Mouse (Mus musculus): Measurements from ENCODE around the gene Emid1. TPM values are rescaled to one million over a fixed set of nuclear protein-coding genes. Genes with fewer than 3 reads are reported as not detected.

Gene Emid1
- polyA plus RNA-seq, 1 experiment from 2014 or later: 48.7 TPM

DNA sequence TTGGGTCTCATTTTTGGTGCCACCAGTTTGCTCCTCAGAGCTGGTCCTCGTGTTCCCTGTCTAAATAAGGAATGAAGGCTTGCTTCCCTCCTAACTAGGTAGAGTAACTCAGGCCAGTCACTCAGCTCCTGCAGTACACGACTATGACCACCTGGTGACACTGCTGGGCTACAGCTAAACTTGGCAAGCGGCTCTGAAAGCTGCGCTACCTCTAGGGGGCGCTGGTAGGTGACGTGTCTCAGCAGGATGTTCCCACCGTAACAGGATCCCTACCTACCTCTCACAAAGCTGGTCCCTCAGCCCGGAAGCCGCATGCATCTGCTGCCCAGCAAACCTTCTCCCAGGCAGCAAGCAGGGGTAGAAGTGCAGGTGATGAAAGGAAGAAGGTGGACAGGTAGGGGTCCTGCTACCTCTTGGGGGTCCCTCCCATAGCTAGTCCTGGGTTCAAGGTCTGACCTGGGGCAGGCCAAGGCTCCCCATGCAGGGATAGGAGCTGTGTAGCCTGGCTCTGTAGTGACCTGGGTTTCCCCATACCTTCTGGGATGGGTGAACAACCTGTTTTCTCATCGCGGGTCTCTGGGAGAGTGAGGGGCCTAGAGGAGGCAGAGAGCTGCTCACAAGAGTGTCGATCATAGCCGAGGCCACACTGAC lies 37.0 kb downstream of the Emid1 start:
- Histone ChIP-seq H3K4me1 (replicated peaks; ENCODE audit: control insufficient read depth, insufficient read depth) (no peaks in the 10 kb centered on the region), H3K4me3 (ENCODE audit: low read depth, low read length) (no peak overlapping the region), H3K9me3 (ENCODE audit: control insufficient read depth, low read length) (no peaks in the 10 kb centered on the region), H3K36me3 (ENCODE audit: control insufficient read depth, insufficient read depth, low read length) (no peaks in the 10 kb centered on the region), H3K27ac (replicated peaks) (no peak overlapping the region), H3K9ac (ENCODE audit: low read length) (no peak overlapping the region), H3K27me3 (ENCODE audit: control insufficient read depth, insufficient read depth, low read length) (no peaks in the 10 kb centered on the region), H3K4me2 (replicated peaks; ENCODE audit: low read depth) (no peak overlapping the region)
- peak; percentile 92 for DNase-seq (ENCODE audit: low spot score)
- peak; percentile 80 for ATAC-seq (ENCODE audit: low FRiP score, low TSS enrichment)
- 27% methylated on average over 13 of the region's 13 CpGs for WGBS
- TF ChIP-seq EP300 (optimal IDR thresholded peaks at IDR 0.05) (no peak), CTCF (IDR thresholded peaks at IDR 0.05; ENCODE audit: low read depth) (peak; percentile 100)

DNA sequence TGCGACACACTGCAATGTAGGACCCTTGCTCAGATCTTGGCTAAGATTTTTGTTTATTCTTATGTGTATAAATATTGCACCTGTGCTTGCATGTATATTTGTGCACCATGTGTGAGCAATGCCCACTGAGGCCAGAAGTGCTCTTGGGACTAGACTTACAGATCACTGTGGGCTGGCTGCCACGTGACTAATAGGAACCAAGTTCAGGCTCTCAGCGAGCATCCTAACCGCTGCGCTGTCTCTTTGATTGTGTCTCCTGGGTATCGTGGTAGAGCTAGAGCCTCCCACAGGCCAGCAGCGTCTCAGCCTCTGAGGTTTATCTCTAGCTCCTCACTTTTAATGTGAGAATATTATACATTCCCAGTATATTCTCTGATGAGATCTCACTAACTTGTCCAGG lies 38.4 kb downstream of the Emid1 start:
- H3K9ac ChIP-seq (ENCODE audit: low read length): no peak overlapping the region

DNA sequence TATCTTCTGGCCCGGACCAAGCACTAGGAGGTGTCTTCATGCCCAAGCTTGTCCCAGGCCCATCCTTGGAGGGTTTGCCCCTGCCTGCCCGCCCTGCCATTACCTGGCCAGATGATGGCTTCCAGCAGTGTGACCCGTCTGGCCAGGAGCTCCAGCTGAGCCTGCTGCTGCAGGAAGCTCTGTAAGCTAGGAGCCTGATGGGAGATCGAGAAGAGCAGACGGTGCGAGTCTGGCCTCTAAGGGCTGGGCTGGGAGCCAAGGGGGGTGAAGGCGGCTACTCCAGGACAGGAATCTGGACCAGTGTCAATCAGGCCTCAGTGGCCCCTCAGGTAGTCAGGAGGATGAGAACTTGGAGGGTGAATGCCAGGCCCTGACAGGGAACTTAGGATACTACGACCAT lies 42.6 kb downstream of the Emid1 start:
- TF ChIP-seq EP300 (optimal IDR thresholded peaks at IDR 0.05) (no peak), CTCF (IDR thresholded peaks at IDR 0.05; ENCODE audit: low read depth) (no peak)
- Histone ChIP-seq H3K9ac (ENCODE audit: low read length) (no peak overlapping the region), H3K4me3 (ENCODE audit: low read depth, low read length) (no peak overlapping the region), H3K4me2 (replicated peaks; ENCODE audit: low read depth) (no peak overlapping the region), H3K4me1 (replicated peaks; ENCODE audit: control insufficient read depth, insufficient read depth) (no peaks in the 10 kb centered on the region), H3K36me3 (ENCODE audit: control insufficient read depth, insufficient read depth, low read length) (no peaks in the 10 kb centered on the region), H3K27me3 (ENCODE audit: control insufficient read depth, insufficient read depth, low read length) (no peaks in the 10 kb centered on the region), H3K27ac (replicated peaks) (no peak overlapping the region), H3K9me3 (ENCODE audit: control insufficient read depth, low read length) (no peaks in the 10 kb centered on the region)
- no peak for ATAC-seq (ENCODE audit: low FRiP score, low TSS enrichment)
- WGBS: 69% methylated on average over 8 of the region's 8 CpGs
- DNase-seq (ENCODE audit: low spot score): no peak

More for the DNA sequence above, 38.4 kb downstream of the Emid1 start:
- no peaks in the 10 kb centered on the region for H3K4me1 ChIP-seq (replicated peaks; ENCODE audit: control insufficient read depth, insufficient read depth)
- no peak for TF ChIP-seq EP300 (optimal IDR thresholded peaks at IDR 0.05)
- no peak for TF ChIP-seq CTCF (IDR thresholded peaks at IDR 0.05; ENCODE audit: low read depth)
- DNase-seq (ENCODE audit: low spot score): peak; percentile 9
- no peaks in the 10 kb centered on the region for H3K27me3 ChIP-seq (ENCODE audit: control insufficient read depth, insufficient read depth, low read length)
- H3K36me3 ChIP-seq (ENCODE audit: control insufficient read depth, insufficient read depth, low read length): no peaks in the 10 kb centered on the region
- H3K9me3 ChIP-seq (ENCODE audit: control insufficient read depth, low read length): no peaks in the 10 kb centered on the region
- no peak overlapping the region for H3K4me3 ChIP-seq (ENCODE audit: low read depth, low read length)
- WGBS: 85% methylated on average over 7 of the region's 7 CpGs
- no peak overlapping the region for H3K4me2 ChIP-seq (replicated peaks; ENCODE audit: low read depth)
- H3K27ac ChIP-seq (replicated peaks): no peak overlapping the region
- ATAC-seq (ENCODE audit: low FRiP score, low TSS enrichment): no peak

DNA sequence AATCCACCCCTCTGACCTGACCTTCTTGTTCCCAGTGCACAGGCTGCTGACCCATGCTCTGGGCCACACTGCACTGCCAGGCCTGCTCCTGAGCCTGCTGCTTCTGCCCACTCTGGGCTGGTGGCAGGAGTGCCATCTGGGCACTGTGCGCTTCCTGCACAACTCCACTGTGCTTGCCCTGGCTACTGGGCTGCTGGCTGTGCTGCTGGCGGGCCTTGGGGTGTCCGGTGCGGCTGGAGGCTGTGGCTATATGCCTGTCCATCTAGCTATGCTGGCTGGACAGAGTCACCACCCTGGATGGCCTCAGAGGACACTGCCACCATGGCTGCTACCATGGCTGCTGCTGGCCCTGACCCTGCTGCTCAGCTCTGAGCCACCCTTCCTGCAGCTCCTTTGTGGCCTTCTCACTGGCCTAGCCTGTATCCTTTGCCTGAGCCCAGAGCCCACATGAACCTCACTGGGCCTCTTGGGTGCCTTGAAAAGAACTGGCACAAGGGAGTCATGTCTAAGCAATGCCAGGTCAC lies 48.0 kb downstream of the Emid1 start:
- H3K4me3 ChIP-seq (ENCODE audit: low read depth, low read length): no peak overlapping the region
- H3K27ac ChIP-seq (replicated peaks): 0 out of 2 replicates have a peak overlapping the region, but pooled peaks have one; percentile 18
- no peak for ATAC-seq (ENCODE audit: low FRiP score, low TSS enrichment)
- WGBS: 94% methylated on average over 4 of the region's 4 CpGs
- H3K36me3 ChIP-seq (ENCODE audit: control insufficient read depth, insufficient read depth, low read length): no peaks in the 10 kb centered on the region
- no peak for DNase-seq (ENCODE audit: low spot score)
- H3K4me2 ChIP-seq (replicated peaks; ENCODE audit: low read depth): no peak overlapping the region
- no peaks in the 10 kb centered on the region for H3K27me3 ChIP-seq (ENCODE audit: control insufficient read depth, insufficient read depth, low read length)
- TF ChIP-seq EP300 (optimal IDR thresholded peaks at IDR 0.05) (no peak), CTCF (IDR thresholded peaks at IDR 0.05; ENCODE audit: low read depth) (no peak)
- H3K4me1 ChIP-seq (replicated peaks; ENCODE audit: control insufficient read depth, insufficient read depth): no peaks in the 10 kb centered on the region; the same call in 1 of the 2 replicates
- no peak overlapping the region for H3K9ac ChIP-seq (ENCODE audit: low read length)
- no peaks in the 10 kb centered on the region for H3K9me3 ChIP-seq (ENCODE audit: control insufficient read depth, low read length)

DNA sequence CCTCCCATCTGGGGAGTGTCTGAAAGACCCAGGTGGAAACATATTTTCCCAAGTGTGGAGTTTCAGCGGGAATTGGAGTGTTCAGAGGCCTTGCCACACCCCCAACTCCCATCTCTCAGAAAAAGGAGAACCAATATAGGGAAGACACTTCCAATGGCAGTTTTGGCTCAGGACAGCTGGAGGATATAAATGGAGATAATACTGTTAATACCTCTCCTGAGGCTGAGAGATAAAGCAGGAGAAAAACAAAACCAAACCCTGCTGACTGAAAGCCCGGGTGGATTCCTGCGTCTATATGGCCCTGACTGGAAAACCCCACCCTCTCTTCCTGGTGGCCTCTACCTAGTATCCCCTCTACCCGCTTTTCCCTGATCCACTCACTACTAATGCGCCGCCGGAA lies 49.7 kb downstream of the Emid1 start:
- no peak for TF ChIP-seq CTCF (IDR thresholded peaks at IDR 0.05; ENCODE audit: low read depth)
- TF ChIP-seq EP300 (optimal IDR thresholded peaks at IDR 0.05): no peak
- Histone ChIP-seq H3K4me3 (ENCODE audit: low read depth, low read length) (no peak overlapping the region), H3K9ac (ENCODE audit: low read length) (no peak overlapping the region), H3K9me3 (ENCODE audit: control insufficient read depth, low read length) (no peaks in the 10 kb centered on the region), H3K27me3 (ENCODE audit: control insufficient read depth, insufficient read depth, low read length) (no peaks in the 10 kb centered on the region), H3K27ac (replicated peaks) (no peak overlapping the region), H3K4me2 (replicated peaks; ENCODE audit: low read depth) (no peak overlapping the region), H3K36me3 (ENCODE audit: control insufficient read depth, insufficient read depth, low read length) (no peaks in the 10 kb centered on the region), H3K4me1 (replicated peaks; ENCODE audit: control insufficient read depth, insufficient read depth) (no peaks in the 10 kb centered on the region; the same call in 1 of the 2 replicates)
- ATAC-seq (ENCODE audit: low FRiP score, low TSS enrichment): no peak
- no peak for DNase-seq (ENCODE audit: low spot score)
- WGBS: 91% methylated on average over 7 of the region's 7 CpGs

DNA sequence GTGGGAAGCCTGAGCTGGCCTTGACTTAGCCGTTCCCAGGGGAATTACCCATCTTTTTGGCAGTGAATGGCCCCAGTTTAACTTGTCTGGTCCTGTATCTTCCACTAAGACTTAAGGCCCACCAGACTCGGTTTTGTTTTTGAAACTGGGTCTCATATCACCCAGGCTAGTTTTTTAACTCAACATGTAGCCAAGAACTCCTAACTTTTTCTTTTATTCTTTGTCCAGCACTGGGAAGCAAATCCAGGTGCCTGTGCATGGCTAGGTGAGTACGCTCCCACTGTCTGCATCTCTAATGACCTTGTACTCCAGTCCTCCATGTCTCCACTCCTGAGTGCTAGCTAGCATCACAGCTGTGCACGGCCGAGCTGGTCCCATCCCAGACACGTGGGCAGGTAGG lies 50.4 kb downstream of the Emid1 start:
- 73% methylated on average over 6 of the region's 6 CpGs for WGBS
- no peak overlapping the region for H3K4me3 ChIP-seq (ENCODE audit: low read depth, low read length)
- TF ChIP-seq CTCF (IDR thresholded peaks at IDR 0.05; ENCODE audit: low read depth) (no peak), EP300 (optimal IDR thresholded peaks at IDR 0.05) (no peak)
- no peaks in the 10 kb centered on the region for H3K27me3 ChIP-seq (ENCODE audit: control insufficient read depth, insufficient read depth, low read length)
- no peak overlapping the region for H3K27ac ChIP-seq (replicated peaks)
- no peaks in the 10 kb centered on the region for H3K9me3 ChIP-seq (ENCODE audit: control insufficient read depth, low read length)
- ATAC-seq (ENCODE audit: low FRiP score, low TSS enrichment): no peak
- no peak overlapping the region for H3K4me2 ChIP-seq (replicated peaks; ENCODE audit: low read depth)
- no peaks in the 10 kb centered on the region; the same call in 1 of the 2 replicates for H3K4me1 ChIP-seq (replicated peaks; ENCODE audit: control insufficient read depth, insufficient read depth)
- no peak overlapping the region for H3K9ac ChIP-seq (ENCODE audit: low read length)
- no peaks in the 10 kb centered on the region for H3K36me3 ChIP-seq (ENCODE audit: control insufficient read depth, insufficient read depth, low read length)
- no peak for DNase-seq (ENCODE audit: low spot score)
